Mouse (Mus musculus): ENCODE data around the gene Parp3. TPM values are rescaled to one million over a fixed set of nuclear protein-coding genes. Genes with fewer than 3 reads are reported as not detected.

The Parp3 gene
- polyA plus RNA-seq (2014; fragmentation: Illumina TruSeq; extraction: RNeasy Lipid Tissue Mini Kit (QIAGEN cat#74804); ENCODE audit: low read depth, low replicate concordance): 11.2 TPM

DNA sequence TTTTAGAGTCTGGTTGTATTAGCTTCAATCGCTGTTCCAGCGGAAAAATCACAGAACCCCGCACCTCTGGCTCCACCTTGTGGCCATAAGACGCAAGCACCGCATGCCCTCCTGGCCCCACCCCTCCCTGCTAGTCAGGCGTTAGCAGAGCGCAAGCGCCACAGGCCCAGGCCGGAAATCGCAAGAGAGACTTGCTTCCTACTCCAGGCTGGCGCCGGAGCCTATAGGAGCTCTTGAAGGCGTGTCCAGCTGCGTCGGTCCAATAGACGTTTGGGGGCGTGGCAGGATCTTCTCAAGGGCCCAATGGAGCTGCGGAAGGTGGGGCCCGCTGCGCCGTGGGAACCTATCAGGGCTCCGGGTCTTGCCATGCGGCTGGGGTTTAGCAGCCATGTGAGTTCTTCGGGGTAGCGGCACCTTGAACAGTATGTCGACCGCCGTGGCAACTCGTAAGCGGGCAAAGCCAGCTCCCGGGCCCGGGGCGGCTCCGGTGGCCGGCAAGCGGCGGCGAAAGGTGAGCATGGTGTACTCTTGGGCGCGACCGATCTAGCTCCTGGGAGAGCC lies at the start of gene Parp3:
TSS of gene Parp3 (minus strand) at position 26 of the 561 bp plus-strand sequence.

DNA sequence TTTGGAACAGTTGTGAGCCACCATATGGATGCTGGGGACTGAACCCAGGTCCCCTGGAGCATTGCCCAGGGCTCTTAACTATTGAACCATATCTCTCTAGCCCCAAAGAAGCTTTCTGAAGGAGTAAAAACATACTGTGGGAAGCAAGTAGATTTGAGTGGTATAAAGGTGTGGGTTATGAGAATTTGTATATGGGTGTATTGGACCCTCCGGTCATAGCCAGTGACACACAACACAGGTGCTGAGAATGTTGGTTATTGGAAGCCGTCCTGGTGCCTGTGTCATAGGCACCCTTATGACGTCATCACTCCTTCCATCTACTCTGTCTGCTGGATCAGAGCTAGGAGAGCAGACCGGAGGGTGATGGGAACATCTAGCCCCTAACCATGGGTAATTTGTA lies 37.5 kb upstream of the Parp3 start, which contains the start of gene Iqcf5:
TSS of gene Iqcf5 (plus strand) at position 301 of the 400 bp plus-strand sequence.

DNA sequence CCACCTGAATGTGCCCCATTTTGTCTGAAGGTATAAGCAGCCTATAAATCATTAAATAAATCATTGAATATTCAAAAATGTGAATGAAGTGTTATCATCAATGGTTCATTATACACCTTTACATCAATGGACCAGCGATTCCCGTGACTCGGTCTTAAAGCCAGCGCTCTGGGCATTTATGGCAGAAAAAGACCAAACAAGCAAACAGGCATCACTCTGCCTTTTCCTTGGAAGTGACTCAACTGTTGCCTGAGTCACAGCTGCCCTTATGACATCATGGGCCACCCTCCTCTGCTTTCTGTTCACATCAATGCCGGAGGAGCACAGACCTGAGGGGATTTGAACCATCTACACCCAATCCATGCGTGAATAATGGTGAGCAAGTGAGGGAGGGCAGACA lies 22.9 kb upstream of the Parp3 start, which contains the start of gene Iqcf1:
TSS of gene Iqcf1 (plus strand) at position 301 of the 400 bp plus-strand sequence.

DNA sequence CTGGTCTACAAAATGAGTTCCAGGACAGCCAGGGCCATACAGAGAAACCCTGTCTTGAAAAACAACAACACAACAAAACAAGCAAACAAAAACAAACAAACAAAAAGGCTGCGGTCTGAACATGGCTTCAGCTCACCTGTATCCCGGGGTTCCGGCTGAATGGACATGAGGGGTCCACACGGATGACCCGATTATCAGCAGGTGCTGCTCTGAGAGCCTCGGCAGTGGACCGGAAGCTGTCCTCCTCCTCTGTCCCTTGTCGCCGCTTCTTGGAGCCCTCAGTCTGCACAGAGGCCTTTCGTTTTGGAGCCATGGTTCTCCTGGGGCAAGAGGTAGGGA lies 1.1 kb downstream of the Parp3 start, which contains the start of gene Rrp9:
TSS of gene Rrp9 (plus strand) at position 301 of the 339 bp plus-strand sequence.

DNA sequence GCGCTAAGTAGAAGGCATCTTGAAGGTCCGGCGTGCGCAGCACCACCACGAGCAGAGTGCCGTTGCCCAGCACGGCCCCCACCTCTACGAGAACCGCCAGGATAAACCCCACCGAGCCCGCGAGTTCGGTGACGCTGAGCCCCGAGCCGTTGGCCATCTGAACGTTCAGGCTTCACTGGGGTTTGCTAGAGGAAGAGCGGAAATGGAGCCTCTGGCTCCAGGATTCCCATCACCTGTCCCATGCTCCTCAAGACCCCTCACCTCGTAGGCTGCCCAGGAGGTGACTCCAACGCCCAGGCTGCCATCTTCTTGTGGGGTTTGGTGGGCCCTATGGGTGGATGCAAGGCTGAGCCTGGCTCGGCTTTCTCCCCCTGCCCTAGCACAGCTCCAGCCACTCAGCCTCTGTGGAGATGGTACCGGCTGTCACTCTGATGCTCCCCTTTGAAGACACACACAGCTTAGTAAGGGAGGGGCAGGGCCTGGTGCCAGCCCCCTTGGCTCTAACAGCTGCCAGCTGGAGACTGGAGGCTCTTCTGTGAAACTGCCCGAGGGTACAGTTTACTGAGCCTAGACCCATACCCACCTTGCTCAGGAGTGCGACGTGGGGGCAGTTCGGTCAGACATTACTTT lies 11.1 kb downstream of the Parp3 start, which contains the start of gene Gpr62:
TSS of gene Gpr62 (minus strand) at position 368 of the 630 bp plus-strand sequence.

DNA sequence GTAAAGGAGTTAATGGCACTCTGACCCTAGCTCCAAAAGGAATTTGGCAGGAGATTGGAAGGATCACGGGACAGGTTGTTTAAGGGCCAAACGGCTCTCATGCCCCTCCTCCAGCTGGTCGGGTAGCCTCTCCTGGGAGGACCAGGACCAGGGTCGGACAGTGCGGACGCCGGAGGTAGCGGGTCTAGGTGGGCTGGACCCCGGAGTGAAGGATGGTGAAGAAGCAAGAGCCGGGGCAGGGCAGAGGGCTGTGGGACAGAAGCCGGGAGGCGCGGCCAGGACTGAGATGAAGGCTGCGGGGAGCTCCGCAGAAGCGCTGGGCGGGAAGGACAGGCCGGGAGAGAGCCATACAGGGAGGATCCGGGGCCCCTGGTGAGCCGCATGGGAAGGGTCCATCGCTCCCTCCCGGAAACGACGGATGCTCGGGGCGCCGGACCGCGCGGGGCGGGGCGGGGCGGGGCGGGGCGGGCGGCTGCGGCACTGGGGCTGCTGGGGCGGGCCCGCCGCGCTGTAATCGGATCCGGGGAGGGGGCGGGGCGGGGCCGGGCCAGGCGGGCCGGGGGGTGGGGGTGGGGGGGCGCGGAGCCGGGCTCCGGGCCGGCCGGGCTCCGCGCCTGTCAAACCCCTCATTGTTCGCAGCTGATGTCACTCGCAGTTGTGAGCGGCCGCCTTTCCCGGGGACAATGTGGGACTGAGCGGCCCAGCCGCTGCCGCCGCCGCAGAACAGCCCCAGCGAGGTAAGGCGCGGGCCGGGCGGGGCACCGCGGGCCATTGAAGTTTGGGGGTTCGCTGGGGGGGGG lies 23.3 kb downstream of the Parp3 start, which contains the start of gene Pcbp4:
TSS of gene Pcbp4 (plus strand) at position 21 of the 800 bp plus-strand sequence.

DNA sequence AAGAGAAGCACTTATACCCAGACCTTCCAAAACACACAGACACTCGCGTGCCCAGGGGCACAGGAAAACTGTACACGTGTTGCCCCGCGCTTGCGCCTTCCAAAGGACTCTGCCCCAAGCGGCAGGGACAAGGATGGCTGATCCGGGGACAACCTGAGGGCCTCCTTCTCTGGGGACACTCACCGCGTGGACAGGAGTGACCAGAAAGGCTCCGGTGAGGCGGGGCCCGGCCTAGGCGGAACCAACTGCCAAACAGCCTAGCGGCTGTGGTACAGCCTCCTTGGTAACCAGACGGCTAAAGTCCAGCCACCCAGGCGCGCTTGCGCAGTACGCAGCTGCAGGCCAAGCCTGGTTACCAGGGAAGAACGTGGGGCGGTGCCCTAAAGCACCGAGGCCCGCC lies 29.4 kb downstream of the Parp3 start, which contains the start of the genes Abhd14b and Abhd14a:
TSS of gene Abhd14b (plus strand) at position 112 of the 400 bp plus-strand sequence.
TSS of gene Abhd14a (minus strand) at position 331 of the 400 bp plus-strand sequence.

DNA sequence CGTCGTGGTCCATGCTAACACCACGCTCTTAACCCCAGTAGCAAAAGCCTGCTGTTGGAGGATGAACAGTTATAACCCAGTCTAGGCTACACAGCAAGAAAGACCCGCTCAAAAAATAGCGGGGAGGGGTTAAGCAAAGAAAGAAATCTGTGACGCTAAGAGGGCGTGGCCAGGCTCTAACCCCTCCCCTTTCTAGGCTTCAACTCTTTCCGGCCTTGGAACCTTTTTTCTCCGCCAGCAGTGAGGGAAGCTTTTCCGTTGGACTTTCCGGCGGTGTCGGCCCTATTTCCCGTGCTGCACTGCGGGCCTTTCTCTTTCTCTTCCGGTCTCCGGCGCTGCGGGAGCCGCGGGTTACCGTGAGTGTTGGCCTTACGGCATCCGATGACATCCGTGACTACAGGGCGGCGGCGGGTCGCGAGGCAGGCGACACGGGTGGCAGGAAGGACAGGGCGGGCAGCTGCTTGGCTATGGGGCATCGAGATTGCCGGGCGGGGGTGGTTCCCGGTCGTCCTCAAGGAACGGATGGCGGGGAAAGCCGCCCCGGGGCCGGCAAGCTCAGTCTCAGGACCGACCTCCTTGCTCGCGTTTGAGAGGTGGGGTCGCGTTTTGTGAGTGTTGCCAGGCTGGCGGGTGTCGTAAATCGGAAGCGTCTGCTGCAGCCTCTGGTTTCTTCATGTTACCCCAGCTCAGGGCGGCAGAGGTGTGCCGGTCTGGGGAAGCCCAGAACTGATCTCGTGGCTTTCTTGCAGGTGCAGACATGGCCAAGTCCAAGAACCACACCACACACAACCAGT lies 47.3 kb downstream of the Parp3 start, which contains the start of gene Rpl29:
TSS of gene Rpl29 (plus strand) at position 234 of the 794 bp plus-strand sequence.

Other genes starting within 250 kb of the Parp3 start
- 41.9 TPM for gene Alas1, start 228.3 kb downstream of the Parp3 start, polyA plus RNA-seq (2014; fragmentation: Illumina TruSeq; extraction: RNeasy Lipid Tissue Mini Kit (QIAGEN cat#74804); ENCODE audit: low read depth, low replicate concordance)
- gene Poc1a, start 195.9 kb downstream of the Parp3 start, polyA plus RNA-seq (2014; fragmentation: Illumina TruSeq; extraction: RNeasy Lipid Tissue Mini Kit (QIAGEN cat#74804); ENCODE audit: low read depth, low replicate concordance): 2.1 TPM
- 15.3 TPM for gene Dusp7, start 108.3 kb downstream of the Parp3 start, polyA plus RNA-seq (2014; fragmentation: Illumina TruSeq; extraction: RNeasy Lipid Tissue Mini Kit (QIAGEN cat#74804); ENCODE audit: low read depth, low replicate concordance)
- 46.6 TPM for gene Rpl29, start 47.5 kb downstream of the Parp3 start, polyA plus RNA-seq (2014; fragmentation: Illumina TruSeq; extraction: RNeasy Lipid Tissue Mini Kit (QIAGEN cat#74804); ENCODE audit: low read depth, low replicate concordance)
- gene Acy1, start 38.6 kb downstream of the Parp3 start, polyA plus RNA-seq (2014; fragmentation: Illumina TruSeq; extraction: RNeasy Lipid Tissue Mini Kit (QIAGEN cat#74804); ENCODE audit: low read depth, low replicate concordance): 2.6 TPM
- gene Abhd14b, start 29.5 kb downstream of the Parp3 start, polyA plus RNA-seq (2014; fragmentation: Illumina TruSeq; extraction: RNeasy Lipid Tissue Mini Kit (QIAGEN cat#74804); ENCODE audit: low read depth, low replicate concordance): 22.5 TPM
- 2.9 TPM for gene Abhd14a, start 29.3 kb downstream of the Parp3 start, polyA plus RNA-seq (2014; fragmentation: Illumina TruSeq; extraction: RNeasy Lipid Tissue Mini Kit (QIAGEN cat#74804); ENCODE audit: low read depth, low replicate concordance)
- gene Pcbp4, start 23.7 kb downstream of the Parp3 start, polyA plus RNA-seq (2014; fragmentation: Illumina TruSeq; extraction: RNeasy Lipid Tissue Mini Kit (QIAGEN cat#74804); ENCODE audit: low read depth, low replicate concordance): 1.1 TPM
- gene Gpr62, start 11.0 kb downstream of the Parp3 start, polyA plus RNA-seq (2014; fragmentation: Illumina TruSeq; extraction: RNeasy Lipid Tissue Mini Kit (QIAGEN cat#74804); ENCODE audit: low read depth, low replicate concordance): not detected
- gene Rrp9, start 986 bp downstream of the Parp3 start, polyA plus RNA-seq (2014; fragmentation: Illumina TruSeq; extraction: RNeasy Lipid Tissue Mini Kit (QIAGEN cat#74804); ENCODE audit: low read depth, low replicate concordance): not detected
- gene Iqcf1, start 23.0 kb upstream of the Parp3 start, polyA plus RNA-seq (2014; fragmentation: Illumina TruSeq; extraction: RNeasy Lipid Tissue Mini Kit (QIAGEN cat#74804); ENCODE audit: low read depth, low replicate concordance): not detected
- not detected for gene Iqcf5, start 37.6 kb upstream of the Parp3 start, polyA plus RNA-seq (2014; fragmentation: Illumina TruSeq; extraction: RNeasy Lipid Tissue Mini Kit (QIAGEN cat#74804); ENCODE audit: low read depth, low replicate concordance)
- gene Iqcf3, start 84.7 kb upstream of the Parp3 start, polyA plus RNA-seq (2014; fragmentation: Illumina TruSeq; extraction: RNeasy Lipid Tissue Mini Kit (QIAGEN cat#74804); ENCODE audit: low read depth, low replicate concordance): not detected
- not detected for gene Iqcf4, start 94.0 kb upstream of the Parp3 start, polyA plus RNA-seq (2014; fragmentation: Illumina TruSeq; extraction: RNeasy Lipid Tissue Mini Kit (QIAGEN cat#74804); ENCODE audit: low read depth, low replicate concordance)
- gene Iqcf6, start 149.6 kb upstream of the Parp3 start, polyA plus RNA-seq (2014; fragmentation: Illumina TruSeq; extraction: RNeasy Lipid Tissue Mini Kit (QIAGEN cat#74804); ENCODE audit: low read depth, low replicate concordance): not detected
- not detected for gene Grm2, start 179.1 kb upstream of the Parp3 start, polyA plus RNA-seq (2014; fragmentation: Illumina TruSeq; extraction: RNeasy Lipid Tissue Mini Kit (QIAGEN cat#74804); ENCODE audit: low read depth, low replicate concordance)
- 2.6 TPM for gene Tex264, start 209.0 kb upstream of the Parp3 start, polyA plus RNA-seq (2014; fragmentation: Illumina TruSeq; extraction: RNeasy Lipid Tissue Mini Kit (QIAGEN cat#74804); ENCODE audit: low read depth, low replicate concordance)

All from sigmoid colon, adult 10 weeks (tissue).